Mouse (Mus musculus): ENCODE results near the gene Rplp0.
A peak's percentile ranks its signal among the peaks of the same experiment; 100 is the strongest.

The Rplp0 gene

DNA sequence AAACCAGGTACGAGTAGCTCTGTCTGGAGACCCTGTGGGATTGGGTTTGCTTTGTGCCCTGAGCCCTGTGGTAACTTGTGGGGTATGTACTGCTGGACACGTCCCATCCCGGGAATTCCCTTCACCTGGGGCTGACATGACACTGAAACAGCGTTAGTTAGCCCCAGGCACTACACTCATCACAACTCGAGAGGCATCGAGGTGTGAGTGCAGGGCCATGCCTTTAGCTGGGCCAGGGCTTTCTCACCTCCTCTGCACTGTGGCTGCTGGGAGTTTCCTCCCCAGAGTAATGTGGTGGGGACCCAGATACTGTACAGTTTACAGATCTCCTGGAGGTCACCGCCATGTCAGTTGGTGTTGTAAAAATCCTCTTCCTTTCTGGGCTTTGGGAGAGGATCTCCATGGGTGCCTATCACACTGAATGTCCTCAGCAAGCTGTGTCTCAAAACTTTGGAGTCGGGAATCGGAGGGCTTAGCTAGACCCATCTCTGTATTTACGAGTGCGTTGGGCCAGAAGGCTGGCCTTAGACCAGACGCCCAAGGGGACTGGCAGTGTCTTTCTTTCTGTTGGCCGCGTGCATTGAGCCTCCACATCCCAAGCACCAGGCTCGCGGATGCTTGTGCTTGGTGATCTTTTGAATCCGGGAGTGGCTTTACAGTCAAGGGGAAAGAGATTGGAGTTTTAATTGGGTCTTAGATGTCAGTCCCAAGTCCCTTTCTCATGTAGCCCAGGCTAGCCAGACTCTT is 32.6 kb upstream of the Rplp0 start:
- no peak for DNase-seq (ENCODE audit: low spot score)

DNA sequence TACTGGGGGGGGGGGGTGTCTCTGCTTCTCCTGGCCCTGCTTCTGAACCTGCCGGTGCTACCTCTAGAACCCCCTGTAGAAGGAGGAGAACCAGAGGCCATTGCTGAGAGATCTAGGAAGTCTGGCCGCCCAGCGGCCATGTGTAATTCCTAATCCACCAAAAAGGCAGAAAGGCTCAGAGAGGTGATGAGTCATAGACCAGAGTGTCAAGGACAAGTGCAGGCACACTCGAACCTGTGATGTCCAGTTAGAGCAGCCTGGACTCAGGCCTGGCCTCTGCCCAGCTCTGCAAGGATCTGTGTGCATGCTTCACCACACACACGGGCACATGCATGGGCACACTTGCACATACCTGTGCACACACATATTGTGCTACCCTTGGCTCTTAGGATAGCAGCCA is 31.1 kb upstream of the Rplp0 start:
- no peak for DNase-seq (ENCODE audit: low spot score)

DNA sequence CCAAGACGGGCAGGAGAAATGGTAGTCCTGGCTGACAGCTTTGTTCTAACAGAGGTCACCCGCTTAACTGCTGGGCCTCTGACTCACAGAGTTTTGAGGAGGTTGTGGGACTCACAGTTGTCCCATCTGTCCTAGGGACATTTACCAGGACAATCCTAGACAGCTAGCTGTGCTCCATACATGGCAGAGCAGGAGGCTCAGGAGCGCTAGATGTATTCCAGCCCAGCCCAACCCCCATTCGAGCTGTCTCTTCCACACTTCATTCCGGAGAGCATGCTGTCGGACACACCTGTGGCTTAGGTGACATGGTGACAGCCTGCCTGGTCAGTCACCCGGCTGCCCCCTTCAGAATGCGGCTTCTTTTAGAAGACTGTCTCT is 29.9 kb upstream of the Rplp0 start:
- no peak for DNase-seq (ENCODE audit: low spot score)

DNA sequence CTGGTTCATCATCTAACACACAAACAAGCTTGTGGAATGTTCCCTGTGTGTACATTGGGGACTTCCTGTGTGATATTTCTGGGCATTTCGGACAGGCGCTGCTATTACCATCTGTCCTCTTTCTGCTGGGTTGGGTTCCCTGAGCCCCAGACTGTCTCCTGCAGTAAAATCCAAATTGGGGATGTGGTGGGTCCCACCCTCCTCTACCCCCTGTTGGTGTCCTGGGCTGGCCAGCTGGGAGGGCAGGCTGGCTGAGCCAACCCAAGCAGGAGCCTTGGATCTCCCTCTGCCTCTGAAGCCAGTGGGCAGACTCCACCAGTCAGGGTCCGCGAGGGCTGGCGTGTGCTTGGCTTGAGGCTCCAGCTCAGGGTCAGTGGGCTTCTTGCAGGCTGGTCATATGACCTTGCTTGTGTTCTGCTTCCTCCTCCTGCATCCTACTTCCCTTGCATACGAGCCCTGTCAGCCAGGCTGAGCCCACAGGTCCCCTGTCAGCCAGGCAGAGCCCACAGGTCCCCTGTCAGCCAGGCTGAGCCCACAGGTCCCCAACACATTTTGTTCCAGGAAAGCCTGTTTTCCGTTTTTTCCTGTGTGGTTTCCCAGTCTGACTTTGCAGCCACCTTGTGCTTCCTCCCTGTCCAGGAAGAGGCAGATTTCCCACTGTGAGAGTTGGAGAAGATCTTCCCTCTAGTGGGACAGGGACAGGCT is 29.4 kb upstream of the Rplp0 start:
- no peak for DNase-seq (ENCODE audit: low spot score)

DNA sequence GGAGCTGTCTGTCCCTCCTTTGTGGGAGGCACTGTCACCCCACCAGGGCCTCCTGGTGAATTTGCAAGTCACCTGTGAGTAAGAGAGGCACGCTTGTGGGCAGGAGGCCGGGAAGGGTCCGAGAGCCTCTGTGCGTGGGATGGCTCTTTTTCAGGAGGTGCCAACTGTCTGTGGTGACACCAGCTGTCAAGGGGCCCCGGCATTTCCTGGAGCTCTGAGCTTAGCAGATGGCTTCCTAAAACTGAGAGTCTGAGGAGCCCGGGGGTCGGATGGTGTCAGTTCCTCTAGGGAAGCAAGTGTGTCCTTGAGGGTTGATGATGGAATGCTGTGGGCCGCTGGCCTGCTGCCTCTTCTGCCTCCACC is 28.8 kb upstream of the Rplp0 start:
- no peak for DNase-seq (ENCODE audit: low spot score)

DNA sequence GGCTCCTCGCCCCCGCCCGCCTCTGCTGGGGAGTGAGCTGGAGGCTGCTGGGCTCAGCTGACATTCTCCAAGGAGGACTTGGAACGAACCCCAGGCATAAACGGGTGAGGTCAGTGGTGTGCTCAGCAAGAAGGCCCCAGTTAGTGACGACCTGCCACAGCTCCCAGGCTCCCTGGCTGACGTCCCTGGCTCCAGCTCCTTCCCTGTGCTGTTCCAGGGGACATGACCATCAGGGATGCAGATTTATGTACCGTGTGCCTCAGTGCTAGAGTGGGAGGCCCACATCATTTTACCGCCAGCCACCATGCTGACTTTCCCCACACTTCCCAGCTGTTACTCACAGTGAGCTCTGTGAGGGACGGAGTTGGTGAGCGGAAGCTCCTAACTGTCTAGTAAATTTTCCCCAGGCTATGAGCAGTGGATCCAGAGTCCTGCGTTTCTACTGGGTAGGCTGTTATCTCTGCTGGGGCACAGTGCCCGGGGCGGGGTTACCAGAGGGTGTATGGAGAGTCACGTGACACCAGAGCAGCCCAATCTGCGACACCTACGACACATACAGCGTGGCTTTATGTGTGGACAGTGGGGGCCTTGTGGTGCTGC is 27.5 kb upstream of the Rplp0 start:
- DNase-seq (ENCODE audit: low spot score): no peak

DNA sequence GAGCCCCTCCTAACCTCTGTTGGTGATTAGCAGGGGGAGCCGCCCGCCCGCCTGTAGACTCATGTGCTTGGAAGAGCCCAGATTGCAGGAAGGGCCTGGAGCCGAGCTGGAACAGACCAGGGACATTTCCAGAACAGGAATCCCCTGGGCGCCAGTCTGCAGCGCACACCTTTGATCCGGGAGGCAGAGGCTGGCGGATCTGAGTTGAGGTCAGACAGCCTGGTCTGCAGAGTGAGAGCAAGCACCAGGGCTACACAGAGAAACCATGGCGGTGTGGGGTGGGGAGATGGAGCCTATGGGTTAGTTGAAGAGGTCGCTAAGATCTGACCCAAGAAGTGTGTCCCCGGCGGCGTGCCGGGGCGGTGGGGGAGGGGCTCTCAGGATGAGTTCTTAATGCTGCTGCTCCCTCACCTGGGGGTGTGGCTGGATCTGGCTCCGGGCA is 25.0 kb upstream of the Rplp0 start:
- no peak for DNase-seq (ENCODE audit: low spot score)

DNA sequence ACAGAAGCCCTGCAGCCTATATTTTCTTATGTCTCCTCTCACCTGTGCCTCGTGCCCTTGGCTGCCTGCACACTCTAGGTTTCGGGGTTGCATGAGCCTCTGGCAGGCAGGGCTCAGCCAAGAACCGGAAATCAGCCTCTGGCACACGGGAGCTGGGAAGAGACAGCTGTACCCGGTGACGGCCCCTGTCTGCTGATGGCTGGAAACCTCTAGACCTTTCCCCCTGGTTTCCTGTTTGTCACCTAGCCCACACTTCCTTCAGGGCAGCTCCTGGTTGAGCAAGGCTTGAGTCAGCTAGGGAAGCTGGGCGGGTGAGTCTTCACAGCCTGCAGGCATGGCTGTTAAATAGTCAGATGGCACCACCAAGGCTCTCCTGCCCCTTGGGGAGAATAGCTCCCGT is 24.4 kb upstream of the Rplp0 start:
- DNase-seq (ENCODE audit: low spot score): no peak

GRCm38 (mm10) chr5:115535635-115536034 is 23.6 kb upstream of the Rplp0 start:
- no peak for DNase-seq (ENCODE audit: low spot score)

GRCm38 (mm10) chr5:115538017-115538692 is 21.1 kb upstream of the Rplp0 start:
- no peak for DNase-seq (ENCODE audit: low spot score)

DNA sequence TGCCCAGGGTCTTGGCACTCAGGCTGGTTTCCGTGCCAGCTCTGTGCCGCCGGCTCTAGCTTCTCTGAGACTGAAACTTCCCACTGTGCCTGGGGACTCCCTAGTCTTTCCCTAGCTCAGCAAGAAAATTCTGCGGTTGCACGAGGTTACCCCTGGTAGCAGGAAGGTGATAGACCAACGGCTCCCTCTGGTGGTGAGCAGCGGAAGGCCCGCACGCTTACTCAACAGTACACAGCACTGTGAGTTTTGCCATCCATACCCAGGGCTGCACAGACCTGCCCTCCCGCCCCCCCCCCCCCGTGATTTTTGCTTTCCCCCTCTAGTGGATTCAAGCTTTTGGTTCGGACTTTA is 20.6 kb upstream of the Rplp0 start:
- peak; percentile 88 for DNase-seq (ENCODE audit: low spot score)

DNA sequence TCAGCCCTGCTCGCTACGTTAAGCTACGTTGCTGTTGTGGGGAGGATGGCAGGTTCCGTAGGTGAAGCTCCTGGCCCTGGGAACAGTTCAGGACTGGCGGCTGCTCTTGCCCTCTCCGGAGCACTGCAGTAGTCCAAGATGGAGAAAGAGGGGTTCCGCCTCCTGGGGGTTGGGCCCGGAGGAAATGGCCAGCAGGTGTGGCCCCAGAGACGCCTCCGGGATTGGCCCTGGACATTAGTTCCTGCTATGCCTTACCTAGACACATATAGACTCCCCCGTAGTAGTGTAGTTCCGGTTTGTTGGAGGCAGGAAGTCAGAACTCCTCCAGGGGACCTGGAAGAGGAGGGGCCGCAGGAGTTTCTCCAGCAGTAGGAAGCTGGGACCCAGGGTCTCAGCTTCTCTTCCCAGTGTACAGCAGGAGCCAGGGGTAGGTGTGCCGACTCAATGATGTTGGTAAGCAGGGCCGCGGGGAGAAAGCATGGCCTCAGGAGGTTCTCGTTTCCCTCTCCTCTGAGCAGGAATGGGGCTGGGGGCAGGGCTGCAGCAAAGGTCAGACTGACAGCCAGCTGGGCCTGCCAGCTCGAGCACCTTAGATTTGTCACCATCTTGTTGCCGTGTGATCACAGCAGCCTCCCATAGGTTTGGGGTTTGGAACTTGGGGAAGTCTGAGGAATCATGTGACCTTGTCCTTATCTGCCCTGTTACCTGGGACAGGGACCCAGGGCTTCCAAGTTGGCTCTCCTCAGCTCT is 16.5 kb upstream of the Rplp0 start:
- no peak for DNase-seq (ENCODE audit: low spot score)

DNA sequence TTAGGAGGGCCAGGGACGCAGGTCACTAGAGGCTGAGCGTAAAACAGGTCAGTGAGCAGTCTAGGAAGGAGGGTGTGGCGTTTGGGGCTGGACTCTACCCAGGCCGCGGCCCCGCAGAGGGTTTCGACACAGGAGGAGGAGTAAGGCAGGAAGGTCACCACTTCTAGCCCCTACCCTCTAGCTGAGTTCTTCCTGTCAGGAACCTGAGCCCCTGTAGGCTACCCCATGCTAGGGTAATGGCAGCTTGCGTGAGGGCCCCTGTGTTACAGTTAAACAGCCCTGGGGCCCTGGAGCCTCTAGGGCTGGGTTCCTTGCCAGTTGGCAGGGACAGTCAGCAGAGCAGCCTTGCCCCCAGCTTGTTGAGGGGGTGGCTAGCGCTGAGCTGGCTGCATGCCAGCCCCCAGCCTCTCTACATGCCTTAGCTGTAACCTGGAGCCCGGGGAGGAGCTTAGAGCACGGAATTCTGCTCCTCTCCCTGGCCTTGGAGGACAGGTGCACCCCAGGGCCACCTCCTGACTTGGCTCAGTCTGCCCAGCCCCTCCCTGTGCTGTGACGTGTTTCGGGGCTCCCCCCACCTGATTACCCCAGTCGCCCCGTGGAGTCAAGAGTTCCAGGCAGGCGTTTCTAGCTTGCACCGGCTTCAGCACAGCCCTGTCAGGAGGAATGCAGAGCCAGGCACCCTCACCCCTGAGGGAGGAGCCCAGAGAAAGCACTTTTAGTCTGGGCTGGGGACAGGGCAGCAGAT is 15.6 kb upstream of the Rplp0 start:
- DNase-seq (ENCODE audit: low spot score): no peak

DNA sequence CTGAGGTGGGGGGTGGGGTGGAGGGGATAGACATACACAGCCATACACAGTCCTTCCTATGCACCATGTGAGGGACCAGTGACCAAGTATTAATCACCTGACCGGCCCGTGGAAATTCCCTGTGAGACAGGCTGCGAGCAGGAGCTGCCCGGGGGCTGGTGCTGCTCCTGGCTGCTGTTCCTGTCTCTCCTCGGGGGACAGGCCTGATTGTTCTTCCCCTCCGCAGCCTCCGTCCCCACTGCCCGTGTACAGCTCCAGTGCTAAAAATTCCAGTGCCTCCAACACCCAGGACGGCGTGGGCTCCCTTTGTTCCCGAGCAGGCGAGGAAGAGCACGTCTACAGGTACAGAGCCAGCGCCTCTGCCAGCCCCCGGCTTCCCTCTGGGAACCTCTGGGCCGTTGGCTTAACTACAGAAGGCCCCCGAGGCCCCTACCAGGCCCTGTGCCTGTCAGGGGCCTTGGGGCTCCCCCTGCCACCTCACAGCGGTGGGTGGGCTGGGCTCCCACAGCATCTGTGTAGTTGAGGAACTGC is 14.5 kb upstream of the Rplp0 start:
- no peak for DNase-seq (ENCODE audit: low spot score)

DNA sequence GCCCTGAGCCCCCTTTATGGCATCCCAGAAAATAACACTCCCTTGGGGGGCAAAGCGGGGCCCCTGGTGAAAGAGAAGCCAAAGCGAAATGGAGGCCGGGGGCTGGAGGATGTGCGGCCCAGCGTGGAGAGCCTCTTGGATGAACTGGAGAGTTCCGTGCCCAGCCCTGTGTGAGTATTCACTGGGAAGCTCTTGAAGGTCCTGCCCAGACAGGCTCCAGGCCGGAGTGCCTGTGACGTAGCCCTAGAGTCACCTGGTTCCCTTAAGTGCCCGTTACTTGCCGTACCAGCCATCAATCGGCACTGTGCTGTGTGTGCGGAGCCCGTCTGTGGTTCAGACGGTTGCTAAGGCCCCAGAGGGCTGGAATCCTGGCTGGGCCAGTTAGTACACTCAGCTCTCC is 13.6 kb upstream of the Rplp0 start:
- no peak for DNase-seq (ENCODE audit: low spot score)

DNA sequence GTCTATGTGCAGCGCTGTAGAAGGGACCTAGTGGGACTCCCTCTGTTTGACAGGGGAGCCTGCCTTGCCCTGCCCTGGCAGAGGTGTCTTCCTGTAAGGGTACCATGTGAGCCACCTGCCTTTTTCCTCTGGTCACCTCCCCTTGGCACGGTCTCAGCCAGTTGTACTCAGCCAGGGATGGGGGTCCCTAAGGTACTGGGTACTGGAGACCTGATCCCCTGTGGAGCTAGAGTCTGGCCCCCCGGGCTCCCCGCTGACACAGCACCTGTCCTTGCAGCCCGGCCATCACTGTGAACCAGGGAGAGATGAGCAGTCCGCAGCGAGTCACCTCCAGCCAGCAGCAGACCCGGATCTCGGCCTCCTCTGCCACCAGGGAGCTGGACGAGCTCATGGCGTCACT is 12.7 kb upstream of the Rplp0 start:
- DNase-seq (ENCODE audit: low spot score): no peak

DNA sequence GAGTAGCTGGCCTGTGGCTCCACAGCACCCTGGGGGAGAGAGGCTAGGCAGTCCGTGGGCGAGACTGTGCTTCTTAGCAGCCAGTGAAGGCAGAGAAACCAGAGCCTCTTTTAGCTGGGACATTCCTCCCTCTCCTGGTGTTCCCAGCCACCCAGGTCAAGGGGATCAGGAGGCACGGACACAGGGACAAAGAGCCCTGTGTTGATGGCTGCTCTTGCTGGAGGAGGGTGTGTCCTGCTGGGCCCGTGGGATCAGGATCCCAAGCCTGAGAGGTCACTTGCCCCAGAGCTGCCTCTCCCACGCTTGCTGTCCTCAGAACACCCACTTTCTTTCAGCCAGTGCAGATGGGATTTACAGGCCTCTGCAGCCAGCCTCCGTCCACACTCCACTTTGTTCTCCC is 12.3 kb upstream of the Rplp0 start:
- no peak for DNase-seq (ENCODE audit: low spot score)

DNA sequence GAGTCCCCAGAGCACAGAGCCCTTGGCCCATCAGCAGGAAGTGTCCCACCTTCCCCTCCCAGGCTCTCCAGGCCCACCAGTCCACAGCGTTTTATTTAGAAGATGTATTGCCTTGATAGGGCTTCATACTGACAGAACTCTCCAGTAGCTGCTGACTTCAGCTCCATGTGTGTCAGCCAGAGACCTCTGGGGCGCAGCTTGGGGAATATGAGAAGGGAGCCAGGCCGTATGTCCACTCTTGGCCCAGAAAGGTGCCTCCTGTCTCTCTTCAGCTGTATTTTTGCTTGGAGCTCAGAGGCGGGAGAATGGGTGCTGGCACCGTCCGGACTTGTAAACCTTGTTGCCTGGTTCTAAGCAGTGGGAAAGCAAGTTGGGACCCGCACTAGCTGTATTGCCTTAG is 11.8 kb upstream of the Rplp0 start:
- DNase-seq (ENCODE audit: low spot score): no peak

- no peak for DNase-seq (ENCODE audit: low spot score)
Measured at GRCm38 (mm10) chr5:115548501-115549285, 10.6 kb upstream of the Rplp0 start.

GRCm38 (mm10) chr5:115550482-115551005 is 8.7 kb upstream of the Rplp0 start:
- DNase-seq (ENCODE audit: low spot score): no peak
